Mouse (Mus musculus) megakaryocyte, embryonic 14.5 days (primary cell): ENCODE results near the gene Magi2.

ENCODE experiments used
- FLI1 ChIP-seq: IDR thresholded peaks from 2 replicates; pipeline ENCODE4 v1.6.1; 2012; ENCODE audit warnings: low read length, inconsistent platforms, mixed read lengths
- GATA1 ChIP-seq: IDR thresholded peaks from 3 replicates; pipeline ENCODE4 v1.6.1; 2012; ENCODE audit warnings: mixed read lengths, low read length, inconsistent platforms, borderline replicate concordance

GRCm38 (mm10) chr5:19870406-19870805 lies 643.6 kb downstream of the Magi2 start:
- TF ChIP-seq GATA1 (no peak), FLI1 (no peak)
